Mouse (Mus musculus): Measurements from ENCODE around the gene Arl4c. TPM values are rescaled to one million over a fixed set of nuclear protein-coding genes. Genes with fewer than 3 reads are reported as not detected.

Gene Arl4c
- total RNA-seq, 1 experiment from 2014 or later, result 64.0 TPM

DNA sequence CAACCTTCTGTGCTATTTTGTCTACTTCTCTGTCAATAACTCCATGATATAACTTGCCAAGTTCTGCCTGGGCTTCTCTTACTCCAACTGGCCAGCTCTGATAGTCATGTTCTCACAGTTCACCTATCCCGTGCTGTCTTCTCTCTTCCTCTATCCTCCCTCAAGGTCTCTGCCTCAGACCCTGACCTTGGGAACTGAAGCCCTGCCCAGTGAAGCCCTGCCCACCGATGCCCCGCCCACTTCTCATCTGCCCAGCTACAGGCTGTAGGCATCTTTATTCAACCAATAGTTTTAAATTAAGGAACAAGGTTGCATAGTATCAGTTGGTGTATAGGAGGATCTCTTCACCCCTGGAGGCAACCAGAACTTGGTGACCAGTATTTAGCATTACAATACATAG is 37.4 kb downstream of the Arl4c start:
- no peak for ATAC-seq (ENCODE audit: extremely low read depth, insufficient number of reproducible peaks, low FRiP score, poor library complexity, severe bottlenecking)

DNA sequence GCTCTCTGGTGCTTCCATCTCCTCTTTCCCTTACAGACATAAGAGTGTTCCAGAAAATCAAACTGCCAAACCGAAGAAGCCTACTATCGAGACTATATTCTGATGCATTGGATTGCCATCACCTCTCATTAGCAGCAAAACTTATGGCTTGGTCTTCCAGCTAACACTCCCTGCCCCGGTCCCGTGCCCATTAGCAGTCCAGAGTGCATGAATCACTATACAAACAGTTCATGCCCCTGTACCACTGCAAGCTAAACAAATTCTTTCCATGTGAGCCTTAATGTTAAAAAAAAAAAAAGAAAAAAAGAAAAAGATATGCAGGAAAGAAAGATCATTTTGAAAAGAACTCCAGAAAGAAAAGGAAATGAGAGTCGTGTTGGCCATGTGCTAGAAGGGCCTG is 39.3 kb downstream of the Arl4c start:
- ATAC-seq (ENCODE audit: extremely low read depth, insufficient number of reproducible peaks, low FRiP score, poor library complexity, severe bottlenecking), result no peak

DNA sequence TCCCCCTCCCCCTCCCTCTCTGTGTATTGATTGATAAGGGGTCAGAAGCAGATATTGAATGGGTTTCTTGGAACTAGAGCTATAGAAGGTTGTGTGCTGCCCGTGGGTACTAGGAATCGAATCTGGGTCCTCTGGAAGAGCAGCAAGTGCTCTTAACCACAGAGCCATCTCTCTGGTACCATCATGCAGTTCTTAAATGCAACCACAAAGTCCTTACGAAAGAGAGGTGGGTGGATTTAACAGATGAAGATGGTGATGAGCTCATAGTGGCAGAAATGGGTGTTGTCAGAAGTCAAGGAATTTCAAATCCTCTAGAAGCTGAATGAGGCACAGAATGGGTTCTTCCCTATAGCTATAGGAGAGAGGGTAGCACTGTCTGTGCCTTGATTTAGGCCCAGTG is 40.8 kb downstream of the Arl4c start:
- no peak for ATAC-seq (ENCODE audit: extremely low read depth, insufficient number of reproducible peaks, low FRiP score, poor library complexity, severe bottlenecking)

DNA sequence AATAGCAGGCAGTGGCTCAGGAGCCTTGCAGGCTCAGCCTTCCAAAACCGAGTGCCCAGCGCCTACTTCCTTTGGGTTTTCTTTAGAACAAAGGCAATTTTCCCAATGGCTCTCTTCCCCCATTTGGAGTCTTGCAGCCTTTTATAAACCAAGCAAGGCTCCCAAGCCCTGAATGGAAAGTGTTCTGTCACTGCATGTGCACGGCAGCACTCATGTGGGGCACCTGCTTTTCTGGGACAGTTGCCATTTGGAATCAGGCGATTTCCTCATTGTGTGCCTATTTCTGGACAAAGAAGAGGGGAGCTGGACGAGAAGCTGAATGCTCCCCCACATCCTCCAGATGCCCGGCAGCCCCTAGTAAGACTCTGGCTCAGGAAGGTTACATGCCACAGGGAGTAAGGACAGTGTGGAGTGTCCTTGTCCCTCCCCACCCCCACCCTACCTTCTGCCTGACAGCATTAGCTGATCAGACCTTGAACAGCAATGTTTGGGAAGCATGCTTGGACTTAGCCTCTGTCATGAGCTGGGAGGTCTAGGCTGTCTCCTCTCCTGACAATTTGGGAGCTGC is 43.6 kb downstream of the Arl4c start:
- no peak for ATAC-seq (ENCODE audit: extremely low read depth, insufficient number of reproducible peaks, low FRiP score, poor library complexity, severe bottlenecking)

DNA sequence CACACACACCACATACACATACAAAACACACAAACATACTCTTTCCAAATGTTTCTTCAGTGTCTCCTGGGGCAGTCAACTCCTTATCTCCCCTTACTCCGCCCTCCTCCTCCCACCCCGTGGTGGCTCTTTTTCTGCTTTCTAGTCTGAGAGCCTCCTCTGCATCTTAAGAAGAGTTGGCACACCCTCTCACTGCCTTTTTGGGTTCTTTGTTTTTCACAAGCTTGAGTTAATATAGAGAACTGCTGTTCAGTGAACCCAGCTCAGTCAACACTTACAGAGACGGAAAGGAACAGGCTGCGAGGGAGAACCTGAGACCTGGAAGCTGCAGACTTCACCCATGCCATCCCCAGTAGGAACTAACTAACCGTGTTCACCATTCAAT is 45.9 kb downstream of the Arl4c start:
- ATAC-seq (ENCODE audit: extremely low read depth, insufficient number of reproducible peaks, low FRiP score, poor library complexity, severe bottlenecking), result no peak

DNA sequence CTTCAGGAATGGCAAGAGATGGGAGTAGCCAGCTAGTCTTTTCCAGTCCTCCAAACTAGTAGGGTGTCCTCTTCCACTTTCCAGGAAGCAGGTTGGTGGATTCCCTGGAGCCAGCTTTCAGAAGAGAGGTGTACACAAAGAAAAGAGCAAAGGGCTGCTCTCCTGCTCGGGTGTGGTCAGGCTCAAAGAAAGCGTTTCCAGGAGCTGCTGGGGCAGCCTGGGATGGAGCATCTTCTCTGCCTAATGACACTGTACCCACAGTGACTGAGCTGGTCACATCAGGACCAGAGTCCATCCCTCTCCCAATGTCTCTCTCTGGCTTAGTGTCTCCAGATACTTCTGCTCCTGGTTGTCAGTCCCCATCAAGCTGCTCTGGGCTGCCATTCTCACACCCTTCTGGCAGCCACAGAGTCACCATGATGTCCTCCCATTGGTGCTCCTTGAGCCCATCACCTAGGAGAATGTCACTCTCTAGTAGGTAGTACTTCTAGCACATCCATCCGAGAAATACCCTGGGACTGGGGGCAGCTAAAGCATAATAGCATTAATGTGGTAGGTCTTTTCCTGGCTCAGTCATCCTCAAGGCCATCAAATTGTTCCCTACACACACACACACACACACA is 46.4 kb downstream of the Arl4c start:
- no peak for ATAC-seq (ENCODE audit: extremely low read depth, insufficient number of reproducible peaks, low FRiP score, poor library complexity, severe bottlenecking)

DNA sequence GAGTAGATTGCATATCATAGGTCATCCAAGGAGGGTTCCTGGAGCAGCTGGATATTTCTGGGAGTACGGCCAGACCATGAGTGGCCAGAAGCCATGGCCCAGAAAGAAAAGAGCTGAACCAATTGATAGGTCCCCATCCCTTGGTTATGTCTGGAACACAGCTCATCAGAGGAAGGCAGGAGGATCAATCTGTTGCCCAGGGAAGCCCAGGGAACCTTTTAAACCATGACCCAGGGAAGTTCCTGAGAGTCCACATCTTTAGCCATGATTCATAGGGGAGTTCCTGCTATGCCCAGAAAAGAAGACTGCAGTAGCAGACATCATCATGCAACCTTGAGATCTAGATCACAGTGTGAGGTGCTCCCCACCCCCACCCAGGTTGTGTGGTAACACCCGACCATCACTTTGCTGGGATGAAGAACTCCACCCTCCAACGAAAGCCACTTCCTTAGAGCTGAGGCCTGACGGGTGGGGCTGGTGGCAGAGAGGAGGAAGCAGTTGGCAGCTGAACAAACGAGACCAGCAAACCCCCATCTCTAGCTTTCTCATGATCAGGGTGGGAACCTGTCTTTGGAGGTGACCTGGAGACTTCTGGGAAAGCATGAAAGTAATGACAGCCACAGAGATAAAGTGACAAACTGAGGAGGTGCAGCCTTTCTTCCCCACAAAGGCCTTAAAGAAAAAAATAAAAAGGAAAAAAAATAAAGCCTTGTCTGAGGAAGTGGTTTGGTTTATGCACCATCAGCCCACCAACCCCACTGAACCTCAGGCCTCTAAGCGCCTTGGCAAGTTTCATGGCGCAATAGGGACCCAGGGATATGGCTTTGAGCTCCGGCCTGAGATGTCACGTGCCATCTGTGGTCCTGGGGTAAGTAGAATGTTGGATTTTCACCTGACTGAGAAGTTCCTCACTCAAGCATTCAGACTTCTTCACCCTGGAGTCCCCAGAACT is 47.2 kb downstream of the Arl4c start:
- peak; percentile 86 for ATAC-seq (ENCODE audit: extremely low read depth, insufficient number of reproducible peaks, low FRiP score, poor library complexity, severe bottlenecking)

DNA sequence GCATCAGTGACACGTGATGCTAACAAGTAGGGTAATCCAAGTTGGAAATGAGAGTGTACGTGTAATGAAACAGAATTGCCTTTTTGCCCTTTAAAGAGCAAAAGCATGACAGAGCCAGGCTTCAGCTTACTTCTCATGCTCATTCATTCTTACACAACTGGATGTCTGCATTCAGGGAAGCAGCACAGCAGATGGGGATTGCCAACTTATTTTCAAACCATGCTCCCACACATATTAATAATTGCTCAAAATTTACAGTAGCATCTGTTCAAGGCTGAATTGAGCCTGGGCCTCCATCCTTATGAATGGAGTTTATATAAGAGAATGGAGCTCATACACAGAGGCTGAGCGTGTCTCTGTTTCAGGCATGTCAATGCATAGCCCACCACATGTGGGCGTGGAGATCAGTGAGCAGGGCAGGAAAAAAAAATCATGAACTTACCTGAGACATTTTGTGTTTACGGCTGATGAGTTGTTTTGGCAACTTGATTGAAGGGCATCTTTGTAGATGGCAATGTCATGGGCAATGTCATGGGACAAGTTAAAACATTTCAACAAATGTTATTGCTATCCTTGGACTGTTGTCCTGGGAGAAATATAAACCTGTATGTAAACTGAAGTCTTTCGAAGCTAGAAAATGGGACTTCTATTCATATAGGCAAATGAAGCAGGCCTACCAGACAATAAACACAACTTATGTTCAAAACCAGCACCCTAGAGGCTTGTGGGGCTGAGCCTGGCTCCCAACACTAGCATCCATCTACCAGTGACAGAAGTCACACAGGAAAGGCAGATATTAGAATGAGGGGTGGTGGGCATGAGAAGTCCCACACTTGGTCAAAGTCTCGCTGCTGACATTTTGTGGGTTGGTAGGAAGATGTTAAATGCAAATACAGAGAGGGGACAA is 48.2 kb downstream of the Arl4c start:
- no peak for ATAC-seq (ENCODE audit: extremely low read depth, insufficient number of reproducible peaks, low FRiP score, poor library complexity, severe bottlenecking)

DNA sequence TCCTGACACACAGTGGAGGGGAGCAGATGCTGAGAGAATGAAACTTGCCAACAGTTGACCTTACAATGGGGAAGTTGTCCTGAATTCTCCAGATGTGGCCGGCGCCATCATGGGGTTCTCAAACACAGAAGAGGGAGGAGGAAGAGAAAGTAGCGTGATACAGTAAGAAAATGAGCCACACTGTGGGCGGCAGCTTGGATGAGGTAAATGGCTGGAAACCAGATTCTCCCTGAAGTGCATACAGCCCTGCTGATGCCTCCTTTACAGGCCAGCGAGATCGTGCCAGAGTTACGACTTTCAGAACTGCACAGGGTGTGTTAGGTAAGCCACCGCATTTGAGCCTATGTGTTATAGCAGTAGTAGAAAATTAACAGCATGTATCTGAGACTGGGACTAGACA is 49.3 kb downstream of the Arl4c start:
- ATAC-seq (ENCODE audit: extremely low read depth, insufficient number of reproducible peaks, low FRiP score, poor library complexity, severe bottlenecking), result no peak

DNA sequence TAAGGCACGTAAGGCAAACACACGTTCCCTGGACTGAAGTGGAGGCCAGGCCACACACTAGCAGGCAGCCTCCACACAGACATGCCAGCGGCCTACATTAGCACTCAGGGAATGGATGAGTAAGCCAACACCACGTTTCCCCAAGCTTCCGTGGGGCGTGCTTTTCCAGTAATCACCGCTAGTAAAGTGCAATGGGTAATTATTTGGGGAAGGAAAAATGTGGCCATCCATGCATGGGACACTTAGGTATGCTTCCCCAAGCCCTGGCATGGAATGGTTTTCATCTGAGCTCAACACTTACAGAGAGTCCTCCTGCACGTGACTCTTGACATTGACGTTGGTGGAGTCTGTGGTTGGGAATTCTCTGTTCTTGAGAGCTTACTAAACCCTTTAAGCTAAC is 50.4 kb downstream of the Arl4c start:
- ATAC-seq (ENCODE audit: extremely low read depth, insufficient number of reproducible peaks, low FRiP score, poor library complexity, severe bottlenecking), result no peak

DNA sequence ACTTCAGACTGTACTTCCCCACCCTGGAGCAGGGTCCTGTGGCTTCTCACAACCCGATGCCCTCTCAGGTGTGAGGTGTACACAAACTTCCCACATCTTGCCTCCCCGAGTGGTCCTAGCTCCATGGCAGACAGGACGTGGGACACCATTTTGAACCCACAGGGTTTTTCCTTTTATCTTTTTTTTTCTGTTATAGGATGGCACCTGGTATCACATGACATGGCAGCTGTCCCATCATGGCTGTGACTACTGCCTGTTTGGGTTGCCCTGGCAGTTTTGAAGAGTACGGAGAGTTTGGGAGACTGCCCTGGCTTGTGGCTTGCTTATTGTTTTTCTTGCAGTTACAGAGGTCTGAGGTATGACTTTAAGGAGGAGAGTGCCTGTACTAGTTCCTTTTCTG is 53.3 kb downstream of the Arl4c start:
- no peak for ATAC-seq (ENCODE audit: extremely low read depth, insufficient number of reproducible peaks, low FRiP score, poor library complexity, severe bottlenecking)

DNA sequence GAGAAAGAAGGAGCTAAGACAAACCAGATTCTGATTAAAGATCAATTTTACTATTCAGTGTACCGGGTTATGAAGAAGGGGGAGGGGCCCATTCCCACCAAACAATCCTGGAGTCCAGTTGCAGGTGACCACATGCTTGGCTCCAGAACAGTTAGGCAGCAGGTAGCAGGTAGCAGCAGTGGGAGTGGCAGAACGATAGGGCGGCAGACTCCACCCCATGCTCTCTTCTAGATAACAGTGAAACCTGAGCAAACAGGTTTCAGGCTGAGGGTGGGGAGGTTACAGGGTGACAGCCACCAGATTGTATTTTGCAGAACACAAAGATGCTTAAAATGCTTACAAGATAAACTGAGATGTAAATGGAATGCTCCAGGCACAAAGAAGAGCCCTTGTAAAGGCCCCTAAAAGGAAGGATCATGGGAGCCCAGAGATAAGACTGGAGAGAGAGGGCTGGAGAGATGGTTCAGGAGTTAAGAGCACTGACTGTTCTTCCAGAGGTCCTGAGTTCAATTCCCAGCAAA is 56.4 kb downstream of the Arl4c start:
- no peak for ATAC-seq (ENCODE audit: extremely low read depth, insufficient number of reproducible peaks, low FRiP score, poor library complexity, severe bottlenecking)

DNA sequence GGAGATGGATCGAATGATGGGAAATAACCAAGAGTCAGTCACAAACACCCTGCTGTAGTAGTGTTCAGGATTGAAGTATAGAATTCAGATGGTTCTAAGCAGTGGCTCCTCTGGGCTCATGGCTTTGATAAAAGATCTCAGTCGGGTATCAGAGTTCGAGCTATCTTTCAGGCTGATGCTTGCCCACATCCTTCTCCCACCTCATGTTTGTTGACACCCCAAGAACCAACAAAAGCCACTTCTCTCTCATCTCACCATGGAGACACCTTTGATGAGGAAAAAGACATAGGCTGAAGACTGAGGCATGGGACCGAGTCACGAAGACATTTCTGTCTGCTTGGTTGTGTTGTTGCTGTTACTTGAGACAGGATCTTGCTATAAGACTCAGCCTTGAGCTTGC is 57.6 kb downstream of the Arl4c start:
- no peak for ATAC-seq (ENCODE audit: extremely low read depth, insufficient number of reproducible peaks, low FRiP score, poor library complexity, severe bottlenecking)

DNA sequence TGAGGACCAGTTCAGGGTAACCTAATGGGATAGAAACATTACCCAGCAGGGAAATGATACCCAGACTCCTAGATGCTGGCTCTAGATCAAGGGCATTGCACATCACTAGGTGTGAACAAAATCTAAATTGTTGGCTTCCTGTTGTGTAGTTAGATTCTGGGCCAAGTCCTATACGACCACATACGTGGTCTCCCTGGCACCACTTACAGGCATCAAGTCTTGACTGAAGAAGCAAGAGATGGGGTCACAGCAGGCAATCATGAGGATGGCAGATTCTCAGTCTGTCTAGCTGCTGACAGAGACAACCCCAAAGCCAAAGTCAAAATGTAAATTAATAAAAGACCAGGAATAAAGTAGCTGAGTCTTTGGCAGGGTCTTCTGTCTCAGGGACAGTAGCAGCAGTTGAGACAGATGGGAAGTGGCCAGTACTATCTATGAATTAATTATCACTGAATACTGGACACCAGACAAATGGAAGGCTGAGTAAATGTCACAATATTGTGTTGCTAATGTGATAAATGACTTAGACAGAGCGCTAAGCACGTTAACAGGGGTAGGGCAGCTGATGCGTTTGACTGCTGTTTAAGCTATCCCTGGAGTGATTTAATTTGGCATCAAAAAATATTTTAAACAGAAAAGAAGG is 58.7 kb downstream of the Arl4c start:
- ATAC-seq (ENCODE audit: extremely low read depth, insufficient number of reproducible peaks, low FRiP score, poor library complexity, severe bottlenecking), result no peak

DNA sequence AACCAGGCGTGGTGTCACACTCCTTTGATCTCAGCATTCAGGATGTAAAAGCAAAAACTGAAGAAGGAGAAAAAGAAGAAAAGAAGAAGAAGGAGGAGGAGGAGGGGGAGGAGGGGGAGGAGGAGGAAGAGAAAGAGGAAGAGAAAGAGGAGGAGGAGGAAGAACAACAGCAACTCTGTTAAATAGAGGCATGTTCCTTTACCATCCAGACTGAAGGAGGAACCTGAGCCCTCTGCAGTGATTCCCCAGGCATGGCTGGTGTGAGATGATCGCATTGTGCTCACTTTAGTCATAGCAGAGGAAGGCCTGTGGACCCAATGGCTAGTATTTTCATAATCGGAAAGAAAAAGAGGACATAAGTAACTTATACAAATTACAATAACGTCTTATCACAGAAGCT is 59.3 kb downstream of the Arl4c start:
- no peak for ATAC-seq (ENCODE audit: extremely low read depth, insufficient number of reproducible peaks, low FRiP score, poor library complexity, severe bottlenecking)

DNA sequence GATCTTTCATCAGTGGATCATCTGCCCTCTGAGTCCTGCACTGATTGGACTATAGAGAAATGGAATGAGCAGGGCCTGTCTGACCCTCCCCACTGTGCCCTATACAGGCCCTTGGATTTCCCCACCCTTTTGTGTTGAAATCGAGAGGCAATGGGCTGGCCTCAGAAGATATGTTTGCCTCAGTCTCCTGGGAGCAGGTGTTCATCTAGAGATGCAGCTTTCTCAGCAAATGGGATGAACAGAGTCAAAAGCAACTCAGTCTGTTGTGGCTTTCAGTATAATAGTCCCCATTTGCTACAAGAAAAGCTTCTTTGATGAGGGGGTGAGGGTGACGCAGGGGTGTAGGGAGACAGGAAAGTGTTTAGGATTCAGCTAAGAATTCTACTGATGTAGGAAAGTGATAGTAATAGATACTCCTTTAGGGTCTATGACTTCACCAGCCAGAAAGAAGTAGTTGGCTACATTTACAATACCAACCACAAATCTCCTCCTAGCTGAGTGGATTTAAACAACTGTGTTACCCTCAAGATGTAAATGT is 60.3 kb downstream of the Arl4c start:
- ATAC-seq (ENCODE audit: extremely low read depth, insufficient number of reproducible peaks, low FRiP score, poor library complexity, severe bottlenecking), result no peak

DNA sequence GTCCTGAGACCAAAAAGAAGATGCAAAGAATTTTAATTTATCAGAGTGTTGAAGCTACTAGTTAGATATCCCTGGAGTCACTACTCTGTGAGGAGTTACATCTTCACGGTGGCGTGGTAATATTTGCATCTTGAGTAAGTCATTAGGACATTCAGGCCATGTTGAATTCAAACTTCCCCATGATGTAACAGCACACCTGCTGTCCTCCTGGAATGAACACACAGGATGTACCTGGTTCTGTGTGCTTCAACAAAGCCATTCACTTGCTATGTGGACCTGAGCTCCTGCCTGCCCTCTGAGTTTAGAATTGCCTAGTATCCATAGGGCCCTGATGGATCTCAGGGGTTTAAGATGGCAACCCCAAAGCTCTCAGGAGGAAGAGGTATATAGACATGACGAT is 60.8 kb downstream of the Arl4c start:
- no peak for ATAC-seq (ENCODE audit: extremely low read depth, insufficient number of reproducible peaks, low FRiP score, poor library complexity, severe bottlenecking)

All from neutrophil, adult 5-6 weeks (primary cell).